8 mouse cellular contexts compared by ENCODE assay signal in genomic region chr10:58498516-58498915, GRCm38 (mm10). TPM values are rescaled to one million over a fixed set of nuclear protein-coding genes. Genes with fewer than 3 reads are reported as not detected.
DNase-seq lines count a peak whose midpoint lies in the region; ATAC-seq and TF ChIP-seq lines count a peak whose summit lies in the region.

No protein-coding gene starts in this region.

- TF ChIP-seq CTCF in bone marrow, adult 2 months (IDR thresholded peaks at IDR 0.05; ENCODE audit: control insufficient read depth, insufficient read depth, low read length): no peak

- peak overlapping the region; percentile 74 for H3K9ac ChIP-seq in heart, embryonic 15.5 days
- peak overlapping the region; percentile 68 for H3K9ac ChIP-seq in hindbrain, embryonic 16.5 days (ENCODE audit: low read depth, low read length)
- peak overlapping the region; percentile 59; the same call in 1 of the 2 replicates for H3K9ac ChIP-seq in midbrain, embryonic 14.5 days (replicated peaks; ENCODE audit: low read length)

- H3K4me3 ChIP-seq in heart, embryonic 15.5 days: peak overlapping the region; percentile 90
- H3K4me3 ChIP-seq in bone marrow, adult 2 months (replicated peaks; ENCODE audit: control insufficient read depth, low read depth, low read length): peak overlapping the region; percentile 95
- peak overlapping the region; percentile 66 for H3K4me3 ChIP-seq in hindbrain, embryonic 16.5 days (ENCODE audit: low read length)
- H3K4me3 ChIP-seq in midbrain, embryonic 14.5 days (replicated peaks; ENCODE audit: low read depth, low read length): peak overlapping the region; percentile 65

- peak overlapping the region; percentile 73 for H3K4me2 ChIP-seq in heart, embryonic 15.5 days
- H3K4me2 ChIP-seq in hindbrain, embryonic 16.5 days (ENCODE audit: low read length): peak overlapping the region; percentile 71
- peak overlapping the region; percentile 72 for H3K4me2 ChIP-seq in midbrain, embryonic 14.5 days (ENCODE audit: low read length)

- TF ChIP-seq POLR2A in bone marrow, adult 2 months (IDR thresholded peaks at IDR 0.05; ENCODE audit: borderline replicate concordance, control insufficient read depth, low read depth, low read length): no peak

- no peaks in the 10 kb centered on the region for H3K27me3 ChIP-seq in heart, embryonic 15.5 days
- H3K27me3 ChIP-seq in hindbrain, embryonic 16.5 days (replicated peaks; ENCODE audit: control insufficient read depth, insufficient read depth, low read length): no peaks in the 10 kb centered on the region
- H3K27me3 ChIP-seq in midbrain, embryonic 14.5 days (ENCODE audit: control insufficient read depth, insufficient read depth, low read length): no peaks in the 10 kb centered on the region

- H3K9me3 ChIP-seq in heart, embryonic 15.5 days (replicated peaks): no peaks in the 10 kb centered on the region
- H3K9me3 ChIP-seq in hindbrain, embryonic 16.5 days (ENCODE audit: control insufficient read depth, low read length): no peaks in the 10 kb centered on the region
- no peaks in the 10 kb centered on the region for H3K9me3 ChIP-seq in midbrain, embryonic 14.5 days (ENCODE audit: control insufficient read depth, low read length)

- peaks cover 9% of the 10 kb centered on the region for H3K4me1 ChIP-seq in heart, embryonic 15.5 days (replicated peaks)
- no peaks in the 10 kb centered on the region; the same call in 1 of the 2 replicates for H3K4me1 ChIP-seq in bone marrow, adult 2 months (ENCODE audit: control insufficient read depth, insufficient read depth, low read length)
- H3K4me1 ChIP-seq in hindbrain, embryonic 16.5 days (ENCODE audit: control insufficient read depth, insufficient read depth, low read depth, low read length): 0 out of 2 replicates have a peak, but pooled peaks cover 2% of the 10 kb centered on the region
- 0 out of 2 replicates have a peak, but pooled peaks cover 9% of the 10 kb centered on the region for H3K4me1 ChIP-seq in midbrain, embryonic 14.5 days (ENCODE audit: control insufficient read depth, insufficient read depth, low read length)

- ATAC-seq in heart, embryonic 15.5 days (replicated peaks; ENCODE audit: insufficient number of reproducible peaks, insufficient read depth, low FRiP score, low read depth): no peak
- no peak for ATAC-seq in hindbrain, embryonic 16.5 days
- ATAC-seq in midbrain, embryonic 14.5 days (ENCODE audit: low FRiP score, low TSS enrichment): no peak

- H3K27ac ChIP-seq in heart, embryonic 15.5 days: peak overlapping the region; percentile 92
- no peak overlapping the region; the same call in 1 of the 2 replicates for H3K27ac ChIP-seq in bone marrow, adult 2 months (ENCODE audit: control insufficient read depth, insufficient read depth, low read depth, low read length, poor library complexity)
- H3K27ac ChIP-seq in hindbrain, embryonic 16.5 days (ENCODE audit: low read depth, low read length): no peak overlapping the region
- H3K27ac ChIP-seq in midbrain, embryonic 14.5 days (replicated peaks; ENCODE audit: low read depth, low read length): no peak overlapping the region

- no peak for DNase-seq in heart, postnatal 14 days
- no peak for DNase-seq in midbrain, embryonic 14.5 days
- no peak for DNase-seq in ovary, postnatal 36 days (ENCODE audit: low spot score)
- DNase-seq in gastrocnemius, adult 18-20 months (ENCODE audit: low spot score): no peak
- DNase-seq in spleen, postnatal 36 days (ENCODE audit: low spot score in 2 of 2): no peak

- 52% methylated on average over 2 of the region's 2 CpGs for WGBS in heart, embryonic 15.5 days
- 23% methylated on average over 2 of the region's 2 CpGs for WGBS in bone marrow, adult 2 months
- 64% methylated on average over 2 of the region's 2 CpGs for WGBS in hindbrain, embryonic 16.5 days
- 64% methylated on average over 2 of the region's 2 CpGs for WGBS in midbrain, embryonic 14.5 days

- peaks cover 15% of the 10 kb centered on the region for H3K36me3 ChIP-seq in heart, embryonic 15.5 days
- peaks cover 6% of the 10 kb centered on the region for H3K36me3 ChIP-seq in hindbrain, embryonic 16.5 days (ENCODE audit: control insufficient read depth, insufficient read depth, low read length)
- peaks cover 13% of the 10 kb centered on the region for H3K36me3 ChIP-seq in midbrain, embryonic 14.5 days (ENCODE audit: control insufficient read depth, insufficient read depth, low read length)

- intact Hi-C loops in heart, postnatal 14 days (cut with DNase I): no loop called here

RNA-seq across cellular contexts. Expression of gene Ccdc138, which starts 0.8 kb away (rescaled TPM):
- polyA plus RNA-seq in heart, embryonic 15.5 days (2015; fragmentation: Nextera tagmentation; extraction: Ambion mirVana): 5.8 and 6.5 TPM in 2 replicates
- total RNA-seq in heart, postnatal 14 days (2021): 1 to 10 TPM; 1.1 TPM
- 2.1 and 2.8 TPM in 2 replicates for polyA plus RNA-seq in bone marrow, adult 2 months (2011; ENCODE audit: insufficient read depth, insufficient read length, low replicate concordance, missing spikeins)
- polyA plus RNA-seq in hindbrain, embryonic 16.5 days (2015; fragmentation: Nextera tagmentation; extraction: Ambion mirVana): 9.2 and 9.4 TPM in 2 replicates
- 7.8 and 8.4 TPM in 2 replicates for polyA plus RNA-seq in midbrain, embryonic 14.5 days (2014; fragmentation: Nextera tagmentation; extraction: Ambion mirVana)
- total RNA-seq in gastrocnemius, adult 18-20 months (2021): under 1 TPM; 0.17 to 0.23 TPM

RNA-seq across cellular contexts. Expression of gene Ranbp2, which starts 51.8 kb away (rescaled TPM):
- 14.9 and 15.5 TPM in 2 replicates for polyA plus RNA-seq in heart, embryonic 15.5 days (2015; fragmentation: Nextera tagmentation; extraction: Ambion mirVana)
- total RNA-seq in heart, postnatal 14 days (2021): 10 to 100 TPM; 52.6 to 54.4 TPM
- 17.0 and 19.9 TPM in 2 replicates for polyA plus RNA-seq in bone marrow, adult 2 months (2011; ENCODE audit: insufficient read depth, insufficient read length, low replicate concordance, missing spikeins)
- 12.5 and 14.1 TPM in 2 replicates for polyA plus RNA-seq in hindbrain, embryonic 16.5 days (2015; fragmentation: Nextera tagmentation; extraction: Ambion mirVana)
- polyA plus RNA-seq in midbrain, embryonic 14.5 days (2014; fragmentation: Nextera tagmentation; extraction: Ambion mirVana): 32.7 and 35.6 TPM in 2 replicates
- total RNA-seq in gastrocnemius, adult 18-20 months (2021): 10 to 100 TPM; 42.0 to 47.0 TPM
